Mouse (Mus musculus): ENCODE measurements around the gene Fam172a.

Fam172a gene

DNA sequence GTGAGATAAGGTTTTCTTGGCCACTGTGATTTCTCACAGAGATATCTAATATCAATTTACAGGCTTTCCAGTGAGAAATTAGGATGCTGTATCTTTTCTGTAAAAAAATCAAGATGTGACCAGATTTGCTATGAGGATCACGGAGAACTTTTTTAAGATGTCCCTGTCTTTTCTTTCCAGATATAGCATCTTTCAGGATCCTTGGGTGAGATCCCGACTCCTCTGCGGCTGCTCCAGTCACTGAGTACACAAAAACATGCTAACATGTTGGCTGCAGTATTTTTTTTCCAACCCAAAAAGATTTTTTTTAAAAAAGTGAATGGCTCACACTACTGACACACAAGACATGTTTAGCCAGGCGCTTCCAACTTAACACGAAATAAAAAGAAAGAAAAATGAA lies 476.9 kb downstream of the Fam172a start:
- no peak for DNase-seq (ENCODE audit: low spot score)

- no peak for DNase-seq (ENCODE audit: low spot score)
Measured at GRCm38 (mm10) chr13:78179312-78180097, 477.7 kb downstream of the Fam172a start.

DNA sequence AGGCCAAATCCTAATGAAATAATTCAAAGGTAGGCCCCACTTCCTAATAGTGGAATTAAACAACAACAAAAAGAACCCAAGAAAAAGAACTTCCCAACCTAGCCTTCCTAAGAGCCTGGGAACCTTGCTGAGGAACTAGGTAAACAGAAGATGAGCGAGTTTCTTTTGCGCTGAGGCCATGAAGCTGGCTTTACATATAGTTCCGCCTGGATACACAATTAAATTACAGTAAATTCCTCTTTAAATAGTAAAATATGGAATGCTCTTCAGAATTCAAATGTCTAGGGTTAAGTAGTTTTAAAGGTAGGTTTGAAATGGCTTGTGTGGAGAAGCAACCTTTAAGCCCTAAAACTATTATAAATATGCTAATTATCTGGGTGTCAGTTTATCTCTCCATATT lies 478.4 kb downstream of the Fam172a start:
- DNase-seq (ENCODE audit: low spot score) = no peak

- no peak for DNase-seq (ENCODE audit: low spot score)
Measured at GRCm38 (mm10) chr13:78181071-78181929, 479.5 kb downstream of the Fam172a start.

- DNase-seq (ENCODE audit: low spot score) = no peak
Measured at GRCm38 (mm10) chr13:78181930-78182558, 480.2 kb downstream of the Fam172a start.

GRCm38 (mm10) chr13:78183004-78183403 lies 481.2 kb downstream of the Fam172a start:
- DNase-seq (ENCODE audit: low spot score) = no peak

GRCm38 (mm10) chr13:78183986-78184385 lies 482.2 kb downstream of the Fam172a start:
- no peak for DNase-seq (ENCODE audit: low spot score)

- DNase-seq (ENCODE audit: low spot score) = no peak
Measured at GRCm38 (mm10) chr13:78184786-78185466, 483.1 kb downstream of the Fam172a start.

DNA sequence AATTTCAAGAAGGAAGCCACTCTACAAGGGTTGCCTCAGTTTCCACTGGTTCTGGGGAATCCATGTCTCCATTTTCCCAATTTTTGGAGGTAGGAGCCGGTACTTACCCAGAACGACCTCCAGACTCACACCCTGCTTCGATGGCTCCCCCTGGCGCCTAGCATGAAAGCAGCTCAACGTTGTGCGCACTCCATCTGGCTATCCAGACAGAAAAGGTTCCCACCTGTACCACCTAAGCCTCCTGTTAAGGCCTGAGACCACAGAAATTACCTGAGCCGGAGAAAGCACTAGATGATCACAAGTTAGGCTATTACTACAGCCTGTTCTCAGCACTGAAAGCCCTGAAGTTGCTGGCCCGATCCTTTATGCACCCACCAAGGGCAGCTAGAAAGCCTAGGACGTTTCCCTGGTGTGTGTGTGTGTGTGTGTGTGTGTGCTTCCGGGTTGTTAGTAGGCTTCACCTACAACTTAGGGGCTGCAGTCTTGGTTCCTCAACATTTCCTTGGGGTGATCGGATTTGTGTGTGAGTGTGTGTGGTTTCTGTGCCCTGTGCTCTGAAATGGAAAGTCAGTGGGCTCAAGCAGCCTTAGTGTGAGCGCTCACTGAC lies 484.6 kb downstream of the Fam172a start:
- DNase-seq (ENCODE audit: low spot score) = no peak

DNA sequence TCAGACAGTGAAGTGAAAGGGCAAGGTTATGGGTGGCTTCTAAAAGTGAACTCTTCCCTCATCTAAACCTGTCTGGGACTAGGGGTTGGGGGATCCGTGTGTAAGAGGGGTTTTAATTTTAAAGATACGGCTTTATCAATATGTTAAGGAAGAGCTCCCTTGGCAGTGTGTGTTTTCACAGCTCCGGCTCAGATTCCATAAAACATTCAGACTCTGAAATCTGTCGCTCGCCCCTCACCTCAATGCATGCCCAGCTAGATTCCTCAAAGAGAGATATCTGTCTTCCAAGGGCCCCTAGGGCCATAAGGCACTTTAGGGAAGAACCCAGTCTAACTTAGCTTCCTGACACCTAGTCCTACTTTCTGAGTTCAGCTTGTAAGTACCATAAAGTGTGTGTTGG lies 486.0 kb downstream of the Fam172a start:
- no peak for DNase-seq (ENCODE audit: low spot score)

GRCm38 (mm10) chr13:78189586-78189985 lies 487.8 kb downstream of the Fam172a start:
- DNase-seq (ENCODE audit: low spot score) = no peak

GRCm38 (mm10) chr13:78193211-78193610 lies 491.4 kb downstream of the Fam172a start:
- DNase-seq (ENCODE audit: low spot score) = no peak

GRCm38 (mm10) chr13:78194135-78194849 lies 492.5 kb downstream of the Fam172a start:
- no peak for DNase-seq (ENCODE audit: low spot score)

DNA sequence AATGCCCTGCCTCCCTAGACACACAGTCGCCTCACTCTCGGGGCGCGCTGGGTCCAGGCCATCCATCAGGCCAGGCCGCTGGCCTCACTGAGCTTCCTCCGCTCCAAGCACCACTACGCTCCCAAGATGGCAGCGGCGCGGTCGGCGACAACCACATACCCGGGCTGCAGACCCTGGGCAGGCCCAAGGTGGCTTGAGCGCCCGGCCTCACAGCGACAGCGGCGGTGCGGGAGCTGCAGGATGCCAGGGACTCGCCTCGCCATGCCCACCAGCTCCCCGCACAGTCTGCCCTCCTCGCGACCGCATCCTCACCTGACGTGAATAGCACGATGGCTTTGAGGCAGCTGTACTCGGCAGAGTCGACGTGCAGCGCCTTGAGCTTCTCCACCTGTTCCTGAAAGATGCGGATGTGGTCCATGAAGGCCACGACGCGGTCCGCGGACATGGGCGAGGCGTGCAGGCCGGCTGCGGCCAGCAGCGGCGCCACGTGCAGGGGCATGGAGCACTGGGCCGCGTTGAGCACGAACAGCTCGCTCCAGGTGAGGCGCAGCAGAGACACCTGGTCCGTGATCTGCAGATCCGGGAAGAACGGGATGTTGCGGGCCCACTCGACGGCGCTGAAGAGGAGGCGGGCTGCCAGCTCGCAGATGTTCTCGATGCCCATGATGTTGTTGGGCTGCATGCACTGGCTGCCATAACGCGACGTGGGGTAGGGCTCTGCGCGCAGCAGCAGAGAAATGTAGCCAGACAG lies 493.2 kb downstream of the Fam172a start:
- DNase-seq (ENCODE audit: low spot score) = no peak

GRCm38 (mm10) chr13:78195601-78196115 lies 493.8 kb downstream of the Fam172a start:
- DNase-seq (ENCODE audit: low spot score) = no peak

- DNase-seq (ENCODE audit: low spot score) = no peak
Measured at GRCm38 (mm10) chr13:78196236-78196796, 494.5 kb downstream of the Fam172a start.

GRCm38 (mm10) chr13:78197286-78197818 lies 495.5 kb downstream of the Fam172a start:
- no peak for DNase-seq (ENCODE audit: low spot score)

- no peak for DNase-seq (ENCODE audit: low spot score)
Measured at GRCm38 (mm10) chr13:78197819-78198390, 496.1 kb downstream of the Fam172a start.

DNA sequence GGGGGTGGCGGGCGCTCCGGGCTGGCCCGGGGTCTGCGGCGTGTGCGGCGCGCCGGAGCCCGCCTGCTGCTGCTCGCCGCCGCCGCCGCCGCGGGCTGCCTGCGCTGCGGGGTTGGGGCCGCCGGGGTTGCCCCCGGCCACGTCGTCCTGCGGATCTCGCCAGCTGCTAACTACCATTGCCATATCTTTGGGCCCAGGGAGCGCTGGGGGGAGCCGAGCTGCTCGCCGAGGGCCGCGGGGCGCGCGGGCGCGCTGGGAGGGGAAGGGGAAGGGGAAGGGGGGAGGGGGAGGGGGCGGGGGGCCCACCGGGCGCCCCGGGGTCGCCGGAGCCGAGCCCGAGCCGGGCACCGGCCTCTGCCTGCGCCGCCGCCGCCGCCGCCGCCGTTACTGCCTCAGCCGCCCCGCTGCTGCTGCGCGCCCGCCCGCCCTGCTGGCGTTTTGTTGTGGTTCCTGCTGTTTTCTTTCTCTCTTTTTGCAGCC lies 496.6 kb downstream of the Fam172a start:
- no peak for DNase-seq (ENCODE audit: low spot score)

Measured in ovary, adult 18-20 months (tissue).